Mouse (Mus musculus) adrenal gland, adult 2 months (tissue): ENCODE data around the gene Bphl. TPM values are rescaled to one million over a fixed set of nuclear protein-coding genes. Genes with fewer than 3 reads are reported as not detected.
"Not testable (repeated sequence)": the region's sequence is repeated elsewhere in the genome, so short reads cannot be mapped to it uniquely, and the experiment has no call there.

Experiments
- DNase-seq: peaks from one replicate; pipeline ENCODE4 v3.0.0; 2021
- polyA plus RNA-seq: library from polyadenylated mRNA; depleted of rRNA; stranded (reverse); fragments of >200 nt; gene quantifications from 2 replicates; pipeline ENCODE4 v1.2.3, GENCODE M21; 2012
- total RNA-seq, 2 experiments: library from RNA; stranded (reverse); gene quantifications; 2 replicates each; pipeline ENCODE4 v1.2.3; 2021

The Bphl gene
- total and polyA plus RNA-seq, 3 experiments: 61.2 to 75.1 (median 74.9) TPM

DNA sequence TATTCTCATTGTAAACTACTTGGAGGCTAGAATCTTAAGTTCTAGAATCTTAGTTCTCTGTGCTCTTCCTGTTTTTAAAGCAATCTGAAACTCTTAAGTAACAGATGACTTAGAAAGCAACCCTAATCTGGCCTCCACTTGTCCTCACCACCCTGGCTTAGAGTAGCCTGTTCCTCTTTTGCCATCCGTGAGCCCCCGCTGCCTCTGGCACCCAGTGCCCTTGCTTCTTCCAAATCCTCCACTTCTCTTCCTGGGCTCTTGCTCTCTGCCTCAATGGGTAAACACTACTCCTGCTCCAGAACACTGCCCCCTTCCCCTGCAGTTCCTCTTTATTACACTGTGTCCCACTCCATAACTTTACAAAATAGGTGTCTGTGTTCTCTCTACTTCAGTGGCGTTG, 14.3 kb downstream of the Bphl start:
- no peak for DNase-seq

DNA sequence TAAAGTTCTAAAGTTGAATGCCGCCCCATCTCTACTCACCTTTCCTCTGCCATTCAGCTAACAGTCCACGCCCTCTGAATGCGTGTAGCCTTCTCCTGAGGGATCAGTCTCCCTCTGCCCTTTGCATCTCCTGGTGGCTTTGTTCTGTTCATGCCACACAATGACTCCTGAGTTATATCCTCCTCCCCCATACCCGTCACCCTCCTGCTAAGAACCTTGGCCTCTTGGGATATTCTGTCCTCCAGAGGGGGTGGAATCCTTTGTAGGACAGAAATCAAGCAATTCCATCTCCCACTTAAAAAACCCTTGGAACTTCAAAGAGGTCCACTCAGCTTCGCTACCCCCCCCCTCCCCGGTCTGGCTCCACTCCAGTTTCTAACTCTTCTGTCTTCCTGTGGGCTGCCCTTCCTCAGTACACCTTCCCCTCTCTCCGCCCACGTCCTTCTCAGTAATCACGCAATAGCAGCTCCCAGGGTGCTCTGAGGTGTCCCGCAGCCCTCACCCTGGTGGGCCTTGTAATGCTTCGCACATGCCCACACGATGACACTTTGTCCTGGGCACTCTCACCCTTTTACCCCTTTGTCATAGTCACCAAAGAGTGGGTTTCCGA, 16.4 kb downstream of the Bphl start:
- DNase-seq: peak; percentile 19

DNA sequence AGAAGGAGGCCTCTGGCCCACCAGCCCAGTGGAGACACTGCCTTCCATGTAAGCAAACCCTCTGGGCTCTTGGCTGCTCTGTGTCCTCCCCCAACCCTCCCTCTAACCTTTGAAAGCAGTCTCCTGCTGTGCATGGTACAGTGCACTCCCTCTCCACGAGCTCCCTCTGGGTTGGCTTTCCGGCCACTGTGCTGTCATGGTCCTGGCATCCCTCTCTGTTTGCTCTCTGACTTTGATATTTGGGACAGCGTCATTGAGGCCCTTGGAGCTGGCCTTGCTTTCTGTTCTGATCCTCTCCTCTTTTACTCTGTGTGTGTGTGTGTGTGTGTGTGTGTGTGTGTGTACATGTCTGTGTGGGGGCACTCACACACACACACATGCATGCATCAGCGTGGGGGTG, 17.0 kb downstream of the Bphl start:
- peak; percentile 57 for DNase-seq

DNA sequence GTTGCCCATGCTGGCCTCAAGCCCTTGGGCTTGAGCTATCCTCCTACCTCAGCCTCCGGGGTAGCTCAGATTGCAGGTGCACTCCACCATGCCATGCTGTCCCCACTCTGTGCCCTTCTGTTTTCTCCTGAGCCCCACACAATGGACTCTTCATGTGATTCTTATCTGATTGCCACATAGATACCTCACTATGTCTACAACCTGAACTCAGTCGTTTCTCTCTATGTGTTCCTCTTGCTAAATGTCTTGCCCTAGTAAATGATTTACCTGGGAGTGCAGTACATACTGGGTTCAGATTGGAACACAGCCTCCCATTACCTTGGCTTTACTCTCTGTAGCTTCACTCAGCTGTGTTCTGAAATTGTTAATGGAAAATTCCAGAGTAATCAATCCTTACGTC, 17.6 kb downstream of the Bphl start:
- DNase-seq: no peak

DNA sequence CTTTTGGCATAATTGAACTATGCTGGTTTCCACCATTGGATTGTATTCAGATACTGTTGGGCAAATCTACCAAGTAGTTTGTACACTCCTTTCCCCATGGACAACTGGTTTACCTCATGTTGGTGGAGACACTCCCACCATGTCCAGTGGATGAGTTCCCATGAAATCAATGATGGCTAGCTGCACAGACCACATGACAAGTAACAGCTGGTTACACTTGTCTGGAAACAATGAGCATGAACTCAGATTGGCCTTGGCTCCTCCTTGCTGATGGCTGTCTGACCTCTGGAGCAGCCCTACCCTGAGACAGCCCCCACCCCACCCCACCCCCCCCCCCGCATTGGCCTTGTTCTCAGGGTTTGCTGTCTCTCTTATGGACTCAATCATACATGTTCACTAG, 19.9 kb downstream of the Bphl start:
- peak; percentile 46 for DNase-seq

DNA sequence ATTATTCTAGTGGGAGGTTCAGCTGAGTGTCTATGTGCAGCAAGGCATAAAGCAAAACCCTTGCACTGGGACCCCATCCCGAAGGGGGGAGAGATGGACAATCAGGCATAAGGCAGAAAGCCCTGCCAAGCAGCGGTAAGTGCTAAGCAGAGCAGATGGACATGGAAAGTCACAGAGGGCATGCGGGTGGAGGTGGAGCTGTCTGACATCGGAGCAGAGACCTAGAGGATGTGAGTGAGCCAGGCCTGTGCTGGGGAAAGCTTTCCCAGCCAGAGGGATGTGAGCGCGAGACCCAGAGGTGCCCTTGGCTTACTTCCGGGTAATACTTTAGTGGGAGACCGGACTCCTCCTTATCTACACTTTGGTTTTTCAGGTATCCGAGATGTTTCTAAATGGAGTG, 22.7 kb downstream of the Bphl start:
- no peak for DNase-seq

DNA sequence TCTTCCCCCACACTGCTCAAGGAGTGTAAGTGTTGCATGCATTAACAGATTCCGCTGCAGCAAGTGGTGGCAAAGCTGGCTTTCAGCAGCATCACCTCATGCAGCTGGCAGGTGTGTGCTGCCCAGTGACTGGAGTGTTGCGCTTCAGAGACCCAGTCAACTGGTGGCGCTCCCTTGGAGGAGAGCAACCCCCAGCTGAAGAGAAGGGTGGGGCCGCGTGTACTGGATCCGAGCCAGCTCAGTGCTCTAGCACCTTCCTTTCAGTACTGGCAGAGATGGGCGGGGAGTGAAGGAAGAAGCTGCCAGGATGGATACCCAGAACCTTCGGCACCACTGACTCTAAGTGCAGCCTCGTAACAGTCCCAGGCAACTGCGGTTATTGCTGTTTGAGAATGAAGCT, 25.1 kb downstream of the Bphl start:
- DNase-seq: no peak

DNA sequence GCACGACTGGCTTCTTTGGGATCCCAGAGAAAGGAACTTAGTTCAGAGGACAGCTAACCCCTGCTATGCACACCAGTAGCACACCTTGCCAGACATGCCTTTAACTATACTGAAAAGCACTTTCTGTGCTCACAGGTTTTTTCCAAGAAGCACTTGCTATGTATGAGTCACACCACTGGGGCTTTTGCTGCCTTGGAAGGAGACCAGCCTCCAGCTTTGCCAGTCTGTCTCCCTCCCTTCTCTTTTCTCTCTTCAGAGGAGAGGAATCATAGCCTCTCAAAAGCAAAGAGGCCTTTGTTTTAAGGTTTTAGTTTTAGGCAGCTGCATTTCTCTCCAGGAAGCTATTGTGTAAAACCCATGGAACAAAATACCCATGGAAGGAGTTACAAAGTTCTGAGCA, 29.0 kb downstream of the Bphl start:
- peak; percentile 61 for DNase-seq

DNA sequence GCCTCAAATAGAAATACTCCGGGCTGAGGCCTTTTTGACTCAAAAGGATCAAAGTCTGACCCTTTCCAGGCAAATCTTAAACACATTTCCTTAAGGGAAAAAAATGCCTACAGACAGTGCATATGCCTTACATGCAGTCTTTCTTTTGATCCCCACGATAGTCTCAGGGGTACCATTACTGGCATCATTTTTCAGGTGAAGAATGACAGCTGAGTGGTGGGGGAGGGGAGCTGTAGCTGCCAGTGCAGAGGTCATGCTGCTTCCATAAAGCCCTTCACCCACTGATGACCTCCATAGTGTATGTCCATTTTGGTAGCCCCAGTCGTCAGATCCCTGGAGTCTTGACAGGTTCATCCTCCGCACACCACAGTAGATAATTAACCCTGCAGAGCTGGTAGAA, 32.9 kb downstream of the Bphl start:
- DNase-seq: no peak

DNA sequence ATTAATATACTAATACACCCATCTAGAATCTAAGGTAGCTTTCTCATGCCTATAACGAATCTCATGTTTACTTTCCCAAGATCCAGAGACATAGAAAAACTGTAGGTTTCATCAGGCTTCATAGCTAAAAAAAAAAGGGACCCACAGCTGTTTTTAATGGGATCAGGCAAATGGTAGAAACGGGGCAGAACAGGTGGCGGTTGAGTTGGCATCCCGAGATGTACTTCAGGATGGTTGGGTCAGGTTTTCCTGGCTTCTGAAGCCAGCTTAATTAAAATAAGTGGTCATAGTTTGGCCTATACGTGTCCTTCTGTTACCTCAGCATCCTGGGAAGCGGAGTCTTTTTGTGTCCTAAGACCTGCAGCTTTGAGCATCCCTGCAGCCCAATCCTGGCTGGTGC, 34.4 kb downstream of the Bphl start:
- no peak for DNase-seq

DNA sequence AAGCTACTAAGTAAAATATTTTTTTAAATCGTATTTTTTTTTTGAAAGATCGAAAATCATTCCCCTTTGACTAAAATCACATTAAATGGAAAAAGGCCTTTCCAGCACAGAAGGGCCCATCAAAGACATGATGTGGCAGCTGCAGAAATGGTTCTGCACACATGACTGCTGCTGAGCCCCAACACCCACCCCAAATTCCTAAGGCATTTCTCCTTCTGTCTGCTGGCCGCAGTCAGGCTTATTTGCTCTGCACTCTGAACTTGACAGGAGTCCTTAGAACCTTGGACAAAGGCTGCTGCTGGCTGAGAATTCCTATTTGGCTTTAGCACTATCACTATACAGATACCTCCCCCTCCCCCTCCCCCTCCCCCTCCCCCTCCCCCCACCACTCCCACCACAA, 35.5 kb downstream of the Bphl start:
- no peak for DNase-seq

DNA sequence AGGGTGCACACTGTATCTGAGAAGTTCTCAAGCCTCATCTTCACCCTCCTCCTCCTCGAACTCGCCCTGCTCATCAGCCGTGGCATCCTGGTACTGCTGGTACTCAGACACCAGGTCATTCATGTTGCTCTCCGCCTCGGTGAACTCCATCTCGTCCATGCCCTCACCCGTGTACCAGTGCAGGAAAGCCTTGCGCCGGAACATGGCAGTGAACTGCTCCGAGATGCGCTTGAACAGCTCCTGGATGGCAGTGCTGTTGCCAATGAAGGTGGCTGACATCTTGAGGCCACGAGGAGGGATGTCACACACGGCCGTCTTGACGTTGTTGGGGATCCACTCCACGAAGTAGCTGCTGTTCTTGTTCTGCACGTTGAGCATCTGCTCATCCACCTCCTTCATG, 37.0 kb downstream of the Bphl start:
- not testable (repeated sequence) for DNase-seq

DNA sequence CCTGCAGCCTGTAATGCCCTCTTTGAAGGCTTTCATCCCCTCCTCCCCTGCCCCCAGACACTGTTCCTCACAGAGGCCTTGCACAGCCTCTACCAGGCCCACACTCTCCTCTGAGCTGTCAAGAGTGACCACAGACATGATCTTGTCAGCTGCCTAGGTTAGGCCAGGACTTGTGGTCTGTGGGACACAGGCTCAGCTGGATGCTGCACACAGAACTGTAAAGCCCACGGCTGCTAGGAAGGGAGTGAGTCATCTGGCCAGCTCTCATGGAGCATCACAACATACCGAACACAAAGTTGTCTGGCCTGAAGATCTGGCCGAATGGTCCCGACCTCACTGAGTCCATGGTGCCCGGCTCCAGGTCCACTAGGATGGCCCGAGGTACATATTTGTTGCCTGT, 38.5 kb downstream of the Bphl start:
- not testable (repeated sequence) for DNase-seq

DNA sequence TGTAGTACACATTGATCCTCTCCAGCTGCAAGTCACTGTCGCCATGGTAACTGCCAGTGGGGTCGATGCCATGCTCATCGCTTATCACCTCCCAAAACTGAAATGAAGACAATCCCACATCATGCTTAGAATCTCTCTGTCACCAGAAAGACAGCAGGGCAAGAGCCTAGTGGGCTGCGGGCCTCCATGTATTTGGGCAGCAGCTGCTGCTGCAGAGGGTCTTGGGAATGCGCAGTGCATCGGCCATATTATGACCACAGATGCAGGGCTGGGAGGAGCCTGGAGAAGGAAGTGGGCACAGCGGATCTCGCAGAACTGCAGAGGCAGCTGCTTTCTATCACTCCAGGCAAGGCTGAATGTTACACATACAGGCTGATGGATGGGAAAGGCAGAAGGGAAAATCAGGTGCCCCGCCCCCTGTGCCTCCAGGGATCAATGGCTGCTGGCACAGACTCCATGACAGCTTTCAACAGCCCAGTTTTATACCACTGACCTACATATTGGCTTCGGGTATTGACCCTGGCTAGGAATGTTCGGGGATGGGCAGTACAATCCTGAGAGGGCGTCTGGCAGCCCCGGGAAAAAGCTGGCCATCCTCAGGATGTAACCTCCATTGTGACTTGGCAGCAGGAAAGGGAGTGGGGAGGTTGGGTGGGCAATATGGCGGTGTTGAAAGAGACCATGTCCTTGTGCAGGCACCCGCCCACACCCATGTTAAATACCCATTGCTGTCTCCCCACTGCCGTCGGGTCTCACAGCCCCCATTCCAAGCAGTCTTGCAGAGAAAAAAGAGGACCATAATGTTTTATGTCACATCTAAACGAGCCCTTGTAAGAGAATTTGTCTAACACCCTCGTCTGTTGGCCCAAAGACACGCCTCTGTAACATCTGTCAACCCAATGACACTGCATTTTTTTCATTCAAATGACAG, 39.4 kb downstream of the Bphl start:
- peak; percentile 59 for DNase-seq

DNA sequence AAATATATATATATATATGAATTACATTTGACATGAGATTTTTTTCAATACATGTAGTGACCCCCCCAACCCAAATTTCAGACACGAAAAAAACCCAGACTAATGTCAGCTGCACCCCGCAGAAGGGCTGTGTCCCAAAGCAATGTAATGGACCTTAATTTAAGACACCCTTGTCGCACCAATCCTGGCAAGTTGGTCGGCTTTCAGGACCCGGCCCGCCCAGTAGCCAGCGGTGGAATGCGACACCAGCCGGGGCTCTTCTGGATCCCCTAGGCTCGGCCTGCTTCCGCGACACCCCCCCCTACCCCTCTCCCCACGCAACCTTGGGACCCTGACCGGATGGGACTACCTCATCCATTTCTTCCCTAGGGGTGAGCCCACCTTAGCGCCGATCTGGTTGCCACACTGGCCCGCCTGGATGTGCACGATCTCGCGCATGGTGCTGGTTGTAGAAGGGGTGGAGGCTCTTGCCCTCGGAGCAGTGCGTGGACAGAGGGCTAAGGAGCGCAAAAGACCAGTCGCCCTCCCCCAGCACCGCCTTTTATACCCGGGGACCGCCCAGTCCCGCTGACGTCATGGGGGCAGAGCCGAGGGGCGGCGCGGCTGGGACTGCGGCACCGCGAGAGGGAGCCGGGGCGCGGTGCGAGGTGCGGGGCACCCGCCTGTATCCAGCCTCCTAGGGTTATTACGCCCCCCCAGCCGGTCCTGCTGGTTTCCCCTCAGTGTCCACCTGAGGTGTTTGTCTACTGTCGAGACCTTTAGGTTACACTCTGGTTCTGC, 40.3 kb downstream of the Bphl start, which contains the start of gene Tubb2a:
Gene Tubb2a (minus strand): TSS at position 516 of the 780 bp plus-strand sequence.
- peak; percentile 95 for DNase-seq

DNA sequence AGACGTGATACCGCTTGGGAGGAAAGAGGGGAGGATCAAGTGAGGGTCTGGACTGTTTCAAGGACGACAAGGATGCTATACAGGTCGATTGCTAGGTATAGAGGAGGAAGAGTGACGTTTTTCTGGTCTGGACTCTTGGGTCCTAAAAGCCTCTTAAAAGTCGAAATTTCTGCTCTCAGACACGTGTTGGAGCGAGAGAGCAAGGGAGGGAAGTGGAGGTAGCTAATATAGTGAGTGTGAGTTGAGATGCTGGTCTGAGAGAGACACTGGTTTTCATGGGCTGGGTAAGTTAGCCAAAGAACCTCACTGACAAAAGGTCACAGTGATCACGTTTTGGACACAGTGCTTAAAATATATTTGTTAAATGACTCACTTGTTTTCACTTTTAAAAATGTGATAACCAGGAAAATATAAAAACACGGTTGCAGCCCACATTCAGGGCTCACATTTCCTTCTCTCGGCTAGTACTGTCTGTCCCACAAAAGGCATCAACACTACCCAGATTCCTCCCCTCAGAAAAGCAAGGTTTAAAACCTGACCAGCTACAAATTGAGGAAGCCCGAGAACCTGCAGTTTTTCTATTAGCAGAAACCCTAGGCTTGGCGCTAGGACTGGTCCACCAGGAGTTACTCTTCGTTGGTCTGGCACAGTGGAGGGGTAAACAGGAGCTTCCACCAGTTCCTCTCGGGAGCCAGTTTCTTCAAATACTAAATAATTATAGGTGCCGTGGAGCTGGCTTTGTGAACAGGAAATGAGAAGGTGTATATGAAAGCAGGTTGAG, 41.3 kb downstream of the Bphl start:
- DNase-seq: peak; percentile 14

DNA sequence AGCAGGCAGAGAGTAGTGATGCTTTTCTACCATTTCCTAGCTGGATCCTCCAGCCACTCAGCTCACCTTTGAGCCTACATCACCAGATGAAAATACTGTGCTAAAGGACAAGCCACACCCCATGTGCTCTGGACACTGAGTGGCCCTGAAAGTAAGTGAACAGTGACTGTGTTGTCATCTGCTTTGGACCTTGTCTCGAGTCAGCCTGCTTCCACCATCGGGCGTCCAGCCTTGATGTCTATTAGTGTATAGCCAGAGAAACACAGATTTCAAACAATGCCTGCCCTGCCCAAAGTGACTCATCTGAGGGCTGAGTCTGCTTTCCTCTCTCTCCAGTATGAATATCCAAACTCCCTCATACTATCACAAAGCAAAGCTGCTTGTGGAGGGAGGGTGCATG, 42.4 kb downstream of the Bphl start:
- peak; percentile 41 for DNase-seq

DNA sequence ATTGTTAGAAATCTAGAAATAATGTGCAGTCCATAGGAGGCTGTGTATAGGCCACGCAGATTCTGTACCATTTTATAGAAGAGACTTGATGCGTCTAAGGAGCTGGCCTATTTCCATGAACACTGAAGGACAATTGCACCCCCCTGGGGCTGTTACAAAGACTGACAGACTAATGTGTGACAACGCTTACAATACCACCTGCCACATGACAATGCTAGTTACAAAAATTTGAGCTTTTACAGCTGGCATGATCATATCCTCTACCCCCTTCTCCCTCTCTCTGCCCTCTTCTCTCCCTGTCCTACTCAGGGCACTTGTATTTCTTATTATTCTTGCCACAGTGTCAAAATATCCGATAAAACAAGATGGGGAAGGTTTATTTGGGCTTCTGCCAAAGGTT, 44.5 kb downstream of the Bphl start:
- no peak for DNase-seq

DNA sequence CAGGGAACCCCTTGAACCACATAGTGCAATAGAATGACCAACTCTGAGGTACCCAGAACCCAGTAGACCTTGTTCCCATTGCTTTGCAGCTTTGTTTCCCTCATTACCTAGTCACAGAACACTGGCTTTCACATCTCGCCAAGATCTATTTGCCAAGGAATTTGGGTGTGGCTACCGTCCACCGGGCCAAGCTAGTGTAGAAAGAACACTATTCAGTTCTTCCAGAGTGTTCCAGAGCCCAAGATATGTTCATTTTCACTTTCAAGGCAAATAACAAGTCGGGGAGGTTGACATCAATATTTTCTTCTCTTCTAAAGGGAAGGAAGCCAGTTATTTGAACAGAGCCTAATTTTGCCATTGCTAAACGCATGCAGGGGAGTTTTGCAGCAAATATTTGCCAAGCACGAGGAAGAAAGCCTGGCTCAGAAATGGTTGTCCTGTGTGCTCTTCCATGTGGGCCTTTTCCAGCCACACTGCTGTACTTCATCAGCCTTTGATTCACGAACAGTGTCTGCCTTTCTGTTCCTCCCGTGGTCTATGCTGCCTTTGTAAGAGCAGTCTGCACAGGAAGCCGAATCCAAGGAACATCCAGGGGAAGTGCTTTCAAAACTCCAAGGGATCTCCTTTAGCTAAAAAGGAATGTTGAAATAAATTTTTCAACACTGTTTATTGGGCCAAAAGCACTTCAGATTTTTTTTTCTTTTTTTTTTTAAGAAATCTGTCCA, 46.8 kb downstream of the Bphl start:
- DNase-seq: no peak

DNA sequence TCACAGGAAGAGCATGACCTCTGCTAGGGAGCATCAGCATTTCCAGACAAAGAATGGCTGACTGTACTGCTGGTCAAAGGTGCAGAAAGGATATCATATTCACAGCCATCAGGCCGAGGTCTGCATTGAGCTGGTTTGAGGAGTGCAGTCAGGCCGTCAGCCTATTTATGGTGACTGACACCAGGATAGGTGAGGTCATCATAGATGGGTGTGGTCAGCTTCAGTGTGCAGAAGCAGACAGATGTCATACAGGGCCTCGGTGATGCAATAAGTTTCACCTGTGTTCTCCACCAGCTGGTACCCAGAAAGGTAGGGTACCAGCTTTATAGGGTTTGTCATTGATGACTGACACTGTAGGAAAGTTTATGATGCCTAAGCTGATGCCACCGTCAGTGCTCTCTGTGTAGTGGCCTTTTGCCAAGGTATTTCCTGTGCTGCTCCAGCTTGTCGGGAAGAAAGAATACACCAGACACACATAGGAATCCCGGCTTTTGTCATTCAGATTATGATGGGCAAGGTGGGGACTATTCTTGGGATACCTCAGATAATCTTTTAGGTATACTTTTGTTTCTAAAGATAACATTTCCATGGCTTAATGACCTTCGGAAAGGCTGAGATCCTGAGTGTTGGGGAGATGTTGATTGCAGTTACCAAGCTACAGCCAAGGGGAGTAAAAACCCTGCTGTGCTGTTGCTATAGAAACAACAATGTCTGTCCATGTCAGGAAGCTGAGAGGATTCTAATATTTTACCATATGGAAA, 49.8 kb downstream of the Bphl start:
- DNase-seq: no peak
